ENCODE assay signal across 13 mouse cellular contexts in the genomic region with DNA sequence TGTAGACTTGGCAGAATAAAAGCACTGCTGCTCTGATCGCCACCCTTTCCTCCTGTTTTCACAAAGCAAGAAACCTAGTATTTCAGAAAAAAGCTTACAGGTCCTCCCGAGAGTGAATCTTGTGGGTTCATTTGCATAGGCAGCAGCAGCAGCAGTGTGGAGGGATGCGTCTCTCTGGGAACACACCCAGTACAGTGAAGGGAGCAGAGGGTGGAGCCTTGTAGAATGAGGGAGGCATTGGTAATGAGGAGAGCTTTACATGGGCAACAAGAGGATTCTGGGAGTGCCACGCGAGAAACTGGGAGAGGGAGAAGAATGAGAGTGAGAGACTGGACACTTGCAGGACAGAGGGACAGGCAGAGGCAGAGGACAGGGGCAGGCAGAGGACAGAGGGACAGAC. TPM values are rescaled to one million over a fixed set of nuclear protein-coding genes. Genes with fewer than 3 reads are reported as not detected.
DNase-seq lines count a peak whose midpoint lies in the region; ATAC-seq and TF ChIP-seq lines count a peak whose summit lies in the region.
"Had no signal": no experiment of that assay in that cellular context is flagged by ENCODE, and none has a peak within 500 bp of the region (broad histone marks: within the 10 kb centered on the region; RNA-seq: fewer than 3 reads in every experiment).

No protein-coding gene starts in this region.

- no peak for TF ChIP-seq CTCF in cortical plate, adult 2 months (IDR thresholded peaks at IDR 0.05; ENCODE audit: extremely low read depth, insufficient read depth, low read length)
- TF ChIP-seq CTCF in stomach, postnatal 0 days (IDR thresholded peaks at IDR 0.05; ENCODE audit: low read depth) = no peak

- TF ChIP-seq EP300 in stomach, postnatal 0 days (optimal IDR thresholded peaks at IDR 0.05) = no peak

- H3K9me3 ChIP-seq in hindbrain, embryonic 10.5 days = no peaks in the 10 kb centered on the region
- H3K9me3 ChIP-seq in hindbrain, embryonic 12.5 days (replicated peaks) = no peaks in the 10 kb centered on the region
- H3K9me3 ChIP-seq in stomach, postnatal 0 days (ENCODE audit: control insufficient read depth, low read length) = no peaks in the 10 kb centered on the region
- H3K9me3 ChIP-seq: embryonic facial prominence, embryonic 13.5 days had no signal

- H3K4me2 ChIP-seq in hindbrain, embryonic 12.5 days (replicated peaks) = no peak overlapping the region
- H3K4me2 ChIP-seq in stomach, postnatal 0 days (replicated peaks; ENCODE audit: low read depth) = no peak overlapping the region
- H3K4me2 ChIP-seq: embryonic facial prominence, embryonic 13.5 days had no signal

- DNase-seq in hindbrain, embryonic 10.5 days (ENCODE audit: low spot score) = no peak
- peak; percentile 26 to 45 for DNase-seq in right cerebral cortex, adult 2 months (ENCODE audit: low spot score in 2 of 2)
- no peak for DNase-seq in right cerebral cortex, postnatal 14 days
- DNase-seq in stomach, postnatal 0 days (ENCODE audit: low spot score) = peak; percentile 58
- no peak for DNase-seq in urinary bladder, adult 2 months (ENCODE audit: low spot score)
- DNase-seq: gastrocnemius, postnatal 25 days; thymus, adult 2 months had no signal

- H3K27me3 ChIP-seq in hindbrain, embryonic 10.5 days (ENCODE audit: insufficient read depth, poor library complexity, severe bottlenecking) = peaks cover 27% of the 10 kb centered on the region
- H3K27me3 ChIP-seq in hindbrain, embryonic 12.5 days = peaks cover 5% of the 10 kb centered on the region
- H3K27me3 ChIP-seq in stomach, postnatal 0 days (ENCODE audit: control insufficient read depth, insufficient read depth, low read length) = no peaks in the 10 kb centered on the region

- TF ChIP-seq POLR2A in cortical plate, adult 2 months (IDR thresholded peaks at IDR 0.05; ENCODE audit: extremely low read depth, insufficient read depth, low read length) = 0 out of 2 replicates have a peak, but pooled peaks have one; percentile 32

- WGBS in hindbrain, embryonic 10.5 days = 33% methylated on average over 5 of the region's 5 CpGs
- WGBS in hindbrain, embryonic 12.5 days = 28% methylated on average over 5 of the region's 5 CpGs
- WGBS in stomach, postnatal 0 days = 29% methylated on average over 5 of the region's 5 CpGs

- peaks cover 42% of the 10 kb centered on the region for H3K4me1 ChIP-seq in hindbrain, embryonic 10.5 days (replicated peaks)
- H3K4me1 ChIP-seq in hindbrain, embryonic 12.5 days = peaks cover 19% of the 10 kb centered on the region
- H3K4me1 ChIP-seq in cortical plate, adult 2 months (ENCODE audit: control insufficient read depth, insufficient read depth, low read length) = peaks cover 7% of the 10 kb centered on the region; the same call in 1 of the 2 replicates
- peaks cover 3% of the 10 kb centered on the region; the same call in 1 of the 2 replicates for H3K4me1 ChIP-seq in stomach, postnatal 0 days (replicated peaks; ENCODE audit: control insufficient read depth, insufficient read depth)

- no peak overlapping the region for H3K9ac ChIP-seq in hindbrain, embryonic 12.5 days
- no peak overlapping the region for H3K9ac ChIP-seq in stomach, postnatal 0 days (ENCODE audit: low read length)
- H3K9ac ChIP-seq: embryonic facial prominence, embryonic 13.5 days had no signal

- no peaks in the 10 kb centered on the region for H3K36me3 ChIP-seq in hindbrain, embryonic 10.5 days
- no peaks in the 10 kb centered on the region for H3K36me3 ChIP-seq in hindbrain, embryonic 12.5 days
- H3K36me3 ChIP-seq in stomach, postnatal 0 days (ENCODE audit: control insufficient read depth, insufficient read depth, low read length) = no peaks in the 10 kb centered on the region
- H3K36me3 ChIP-seq: embryonic facial prominence, embryonic 13.5 days had no signal

- H3K4me3 ChIP-seq in hindbrain, embryonic 10.5 days = no peak overlapping the region
- H3K4me3 ChIP-seq in hindbrain, embryonic 12.5 days = no peak overlapping the region
- H3K4me3 ChIP-seq in cortical plate, adult 2 months (ENCODE audit: insufficient read depth, low read length) = no peak overlapping the region
- no peak overlapping the region for H3K4me3 ChIP-seq in stomach, postnatal 0 days (ENCODE audit: low read depth, low read length)
- H3K4me3 ChIP-seq: embryonic facial prominence, embryonic 13.5 days had no signal

- H3K27ac ChIP-seq in hindbrain, embryonic 10.5 days = peak overlapping the region; percentile 54
- no peak overlapping the region for H3K27ac ChIP-seq in hindbrain, embryonic 12.5 days
- H3K27ac ChIP-seq in cortical plate, adult 2 months (ENCODE audit: insufficient read depth, low read length) = no peak overlapping the region
- peak overlapping the region; percentile 40; the same call in 1 of the 2 replicates for H3K27ac ChIP-seq in stomach, postnatal 0 days (replicated peaks)
- H3K27ac ChIP-seq: embryonic facial prominence, embryonic 13.5 days; hindbrain, postnatal 0 days; macrophage had no signal

- ATAC-seq in hindbrain, embryonic 12.5 days (ENCODE audit: low FRiP score) = no peak
- ATAC-seq in stomach, postnatal 0 days (ENCODE audit: low FRiP score, low TSS enrichment) = no peak
- no peak for ATAC-seq in CD4-positive, CD25-positive, alpha-beta regulatory T cell, adult 4 months
- ATAC-seq: hindbrain, postnatal 0 days had no signal

RNA-seq across cellular contexts. Expression of a gene that starts 2.7 kb away (rescaled TPM):
- polyA plus RNA-seq in hindbrain, embryonic 10.5 days (2016; fragmentation: Nextera tagmentation; extraction: Ambion mirVana) = 12.0 and 20.2 TPM in 2 replicates
- 22.4 and 25.2 TPM in 2 replicates for polyA plus RNA-seq in hindbrain, embryonic 12.5 days (2016; fragmentation: Nextera tagmentation; extraction: Ambion mirVana)
- 89.3 and 92.9 TPM in 2 replicates for polyA plus RNA-seq in cortical plate, adult 2 months (2012; rRNA removed)
- polyA plus RNA-seq in stomach, postnatal 0 days (2015; fragmentation: Nextera tagmentation; extraction: Ambion mirVana) = 20.1 and 20.9 TPM in 2 replicates
- polyA plus RNA-seq in urinary bladder, adult 2 months (2012; rRNA removed) = 30.7 and 34.3 TPM in 2 replicates
- polyA plus RNA-seq in CD4-positive, CD25-positive, alpha-beta regulatory T cell, adult 4 months (2017; shearing (Covaris generic)) = 10 to 100 TPM; 21.9 to 23.6 TPM

RNA-seq across cellular contexts. Expression of a gene that starts 31.4 kb away (rescaled TPM):
- polyA plus RNA-seq in hindbrain, embryonic 10.5 days (2016; fragmentation: Nextera tagmentation; extraction: Ambion mirVana) = 1.3 and 1.5 TPM in 2 replicates
- polyA plus RNA-seq in hindbrain, embryonic 12.5 days (2016; fragmentation: Nextera tagmentation; extraction: Ambion mirVana) = 0.30 and 0.53 TPM in 2 replicates
- polyA plus RNA-seq in cortical plate, adult 2 months (2012; rRNA removed) = 18.5 and 22.1 TPM in 2 replicates
- 208 and 229 TPM in 2 replicates for polyA plus RNA-seq in stomach, postnatal 0 days (2015; fragmentation: Nextera tagmentation; extraction: Ambion mirVana)
- 18.0 and 21.7 TPM in 2 replicates for polyA plus RNA-seq in urinary bladder, adult 2 months (2012; rRNA removed)
- not detected for polyA plus RNA-seq in CD4-positive, CD25-positive, alpha-beta regulatory T cell, adult 4 months (2017; shearing (Covaris generic))

Comparison
In these comparisons a context has a peak if more than half of its experiments do, and no peak if none do; other contexts are left out.
1. DNase-seq: peak in right cerebral cortex, adult 2 months (2 of 2) and stomach, postnatal 0 days (single experiment); none in hindbrain, embryonic 10.5 days (single experiment), right cerebral cortex, postnatal 14 days (single experiment) and urinary bladder, adult 2 months (single experiment).
2. H3K27ac ChIP-seq: peak in hindbrain, embryonic 10.5 days (single experiment) and stomach, postnatal 0 days (single experiment); none in hindbrain, embryonic 12.5 days (single experiment) and cortical plate, adult 2 months (single experiment).